Mouse (Mus musculus) B cell, adult (primary cell): ENCODE results near the gene Galnt2. TPM values are rescaled to one million over a fixed set of nuclear protein-coding genes. Genes with fewer than 3 reads are reported as not detected.

Experiments used
- total RNA-seq: library from RNA; stranded (reverse); gene quantifications from 4 replicates; pipeline ENCODE4 v1.2.4, GENCODE M21; 2023; ENCODE audit not compliant: inconsistent age

The Galnt2 gene
- 12.0 to 21.7 TPM (median 17.7 TPM) in 4 replicates for total RNA-seq

DNA sequence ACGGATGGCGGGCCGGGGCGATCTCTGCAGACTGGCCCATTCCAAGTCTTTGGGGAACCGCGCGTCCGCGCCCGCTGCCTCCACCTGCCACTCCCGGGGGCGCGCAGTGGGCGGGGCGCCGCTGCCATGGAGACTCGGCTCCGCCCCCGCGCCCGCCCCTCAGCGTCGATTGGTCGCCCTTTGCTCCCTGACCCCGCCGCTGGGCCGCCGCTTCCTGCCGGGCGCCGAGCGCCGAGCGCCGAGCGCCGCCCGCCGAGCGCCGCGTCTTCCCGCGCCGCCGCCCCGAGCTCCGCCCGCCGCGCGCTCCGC lies at the start of gene Galnt2:
Galnt2 (plus strand) TSS at position 216 of the 309 bp plus-strand sequence.

Other genes with a start within 250 kb of the Galnt2 start
- 12.2 to 14.8 TPM (median 13.7 TPM) in 4 replicates for gene Abcb10, start 248.3 kb upstream of the Galnt2 start, total RNA-seq
- 64.1 to 71.4 TPM (median 65.4 TPM) in 4 replicates for gene Taf5l, start 210.0 kb upstream of the Galnt2 start, total RNA-seq
- 22.5 to 24.3 TPM (median 23.0 TPM) in 4 replicates for gene Urb2, start 209.9 kb upstream of the Galnt2 start, total RNA-seq
- not detected in 4 replicates for gene Pgbd5, start 208.3 kb downstream of the Galnt2 start, total RNA-seq